Mouse (Mus musculus) kidney, embryonic 16.5 days (tissue): Measurements from ENCODE around the gene 4930404N11Rik. TPM values are rescaled to one million over a fixed set of nuclear protein-coding genes. Genes with fewer than 3 reads are reported as not detected.
A peak's percentile ranks its signal among the peaks of the same experiment; 100 is the strongest.

Experiments
- ATAC-seq: fragments of 200-750 bp; cut with Nextera tagmentation; 2 replicates; pipeline ENCODE4 v1.8.0; 2017; ENCODE audit warnings: moderate TSS enrichment; ENCODE audit not compliant: low FRiP score, low TSS enrichment
- H3K27ac ChIP-seq: fragments of 300-500 bp; sonication (generic); 2 replicates; pipeline ENCODE4 v1.5.1; 2014; ENCODE audit warnings: low read length
- H3K27me3 ChIP-seq: fragments of 300-500 bp; sonication (generic); 2 replicates; pipeline ENCODE4 v1.6.1; 2014; ENCODE audit warnings: low read length, control low read depth, mixed read lengths; ENCODE audit not compliant: insufficient read depth
- H3K36me3 ChIP-seq: fragments of 300-500 bp; sonication (generic); 2 replicates; pipeline ENCODE4 v1.6.1; 2014; ENCODE audit warnings: low read length, control low read depth, mixed read lengths; ENCODE audit not compliant: insufficient read depth
- H3K4me1 ChIP-seq: fragments of 300-500 bp; sonication (generic); 2 replicates; pipeline ENCODE4 v1.6.1; 2014; ENCODE audit warnings: low read length, control low read depth, mixed read lengths; ENCODE audit not compliant: insufficient read depth
- H3K4me2 ChIP-seq: fragments of 300-500 bp; sonication (generic); replicated peaks from 2 replicates; pipeline ENCODE4 v1.6.1; 2014; ENCODE audit warnings: low read depth, low read length
- H3K4me3 ChIP-seq: fragments of 300-500 bp; sonication (generic); 2 replicates; pipeline ENCODE4 v1.5.1; 2014; ENCODE audit warnings: mild to moderate bottlenecking, low read length
- H3K9ac ChIP-seq: fragments of 300-500 bp; sonication (generic); replicated peaks from 2 replicates; pipeline ENCODE4 v1.6.1; 2014; ENCODE audit warnings: low read length
- H3K9me3 ChIP-seq: fragments of 300-500 bp; sonication (generic); 2 replicates; pipeline ENCODE4 v1.6.1; 2016; ENCODE audit warnings: low read length, control low read depth
- WGBS: fragments of 180-500 bp; shearing (Covaris S2); extraction: QIAGEN DNeasy Blood & Tissue Kit; methylation state at CpG from one replicate; pipeline ENCODE4 v1.1.7; 2014; 5-methylcytosine and 5-hydroxymethylcytosine counted together
- polyA plus RNA-seq: library from polyadenylated mRNA; unstranded; fragments of >200 nt; fragmentation: Nextera tagmentation; extraction: Ambion mirVana; gene quantifications from 2 replicates; pipeline ENCODE4 v1.2.1, GENCODE M21; 2015

4930404N11Rik gene
- polyA plus RNA-seq, 1 experiment from 2014 or later: 1.2 TPM

DNA sequence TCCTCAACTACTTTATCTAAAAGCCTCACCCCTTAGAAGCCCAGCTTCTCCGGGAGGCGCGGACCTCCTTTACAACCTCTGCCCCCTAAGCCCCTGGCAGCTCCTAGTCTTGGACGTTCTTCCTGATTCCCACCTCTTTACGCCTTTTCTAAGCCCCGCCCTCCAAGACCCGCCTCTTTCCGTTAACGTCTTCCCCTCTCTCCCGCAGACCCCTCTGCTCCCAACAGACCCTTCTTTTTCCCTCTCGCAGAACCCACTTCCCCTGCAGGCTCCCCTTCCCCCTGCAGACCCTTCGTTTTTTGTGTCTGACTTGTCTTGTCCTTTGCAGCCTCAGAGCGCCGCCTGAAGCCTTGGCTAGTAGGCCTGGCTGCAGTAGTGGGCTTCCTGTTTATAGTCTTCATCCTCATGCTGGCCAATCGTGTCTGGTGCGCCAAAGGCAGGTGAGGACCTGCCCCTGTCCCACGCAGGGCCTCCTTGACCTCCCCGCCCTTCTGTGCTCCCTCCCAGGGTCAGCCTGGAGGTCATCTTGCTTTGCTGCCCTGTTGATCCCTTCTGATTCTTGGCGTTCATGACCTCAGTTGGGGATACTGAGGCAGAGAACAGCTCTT, 27.9 kb upstream of the 4930404N11Rik start:
- H3K27me3 ChIP-seq: no peaks in the 10 kb centered on the region
- H3K4me2 ChIP-seq: peak overlapping the region; percentile 56
- H3K4me1 ChIP-seq: peaks cover 35% of the 10 kb centered on the region
- H3K27ac ChIP-seq: peak overlapping the region; percentile 44
- H3K9ac ChIP-seq: peak overlapping the region; percentile 62
- H3K9me3 ChIP-seq: no peaks in the 10 kb centered on the region
- peaks cover 14% of the 10 kb centered on the region; the same call in 1 of the 2 replicates for H3K36me3 ChIP-seq
- ATAC-seq: peak; percentile 7; the same call in 1 of the 2 replicates
- WGBS: 7% methylated on average over 19 of the region's 19 CpGs
- H3K4me3 ChIP-seq: peak overlapping the region; percentile 36

DNA sequence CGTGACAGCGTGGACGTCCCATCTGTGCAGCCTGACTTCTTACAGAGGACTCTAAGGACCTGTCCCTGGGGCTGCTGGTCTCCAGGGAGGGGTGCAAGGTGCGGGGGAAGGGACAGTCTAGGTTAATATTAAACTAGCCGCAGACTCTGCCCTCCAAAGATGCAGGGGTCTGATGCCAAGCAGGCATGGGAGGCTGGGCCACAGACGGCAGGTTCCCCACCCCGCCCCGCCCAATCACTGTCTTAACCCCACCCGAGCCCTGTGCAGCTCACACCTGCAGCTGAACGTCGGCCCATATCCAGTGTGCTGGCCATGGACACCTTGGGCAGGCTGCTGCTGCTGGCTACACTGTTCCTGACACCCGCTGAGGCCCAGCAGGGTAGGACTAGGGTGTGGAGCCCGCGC, 27.2 kb upstream of the 4930404N11Rik start, which contains the start of gene Smim24:
Gene Smim24, plus strand, starts transcription at position 271 of the 405 bp plus-strand sequence.
- peaks cover 35% of the 10 kb centered on the region for H3K4me1 ChIP-seq
- peak within 1 kb of the TSS; percentile 44 for H3K27ac ChIP-seq
- H3K36me3 ChIP-seq: peaks cover 18% of the 10 kb centered on the region
- peak; percentile 52 for ATAC-seq
- peak within 1 kb of the TSS; percentile 56 for H3K4me2 ChIP-seq
- peak within 1 kb of the TSS; percentile 62 for H3K9ac ChIP-seq
- peak within 1 kb of the TSS; percentile 36 for H3K4me3 ChIP-seq
- no peaks in the 10 kb centered on the region for H3K27me3 ChIP-seq
- no peaks in the 10 kb centered on the region for H3K9me3 ChIP-seq
- WGBS: 61% methylated on average over 14 of the region's 14 CpGs

- Histone ChIP-seq H3K4me3 (no peak overlapping the region), H3K9me3 (no peaks in the 10 kb centered on the region), H3K27ac (no peak overlapping the region), H3K9ac (no peak overlapping the region), H3K4me2 (no peak overlapping the region), H3K27me3 (no peaks in the 10 kb centered on the region), H3K36me3 (peaks cover 23% of the 10 kb centered on the region), H3K4me1 (peaks cover 35% of the 10 kb centered on the region)
- WGBS: 85% methylated on average over 6 of the region's 6 CpGs
- ATAC-seq: no peak
These were observed 26.7 kb upstream of the 4930404N11Rik start for GRCm38 (mm10) chr10:81392270-81392669.

GRCm38 (mm10) chr10:81390678-81390965, 25.0 kb upstream of the 4930404N11Rik start:
- H3K4me1 ChIP-seq: peaks cover 33% of the 10 kb centered on the region
- no peaks in the 10 kb centered on the region for H3K9me3 ChIP-seq
- 93% methylated on average over 13 of the region's 13 CpGs for WGBS
- no peak overlapping the region for H3K27ac ChIP-seq
- no peaks in the 10 kb centered on the region for H3K27me3 ChIP-seq
- H3K4me3 ChIP-seq: no peak overlapping the region
- ATAC-seq: no peak
- peaks cover 29% of the 10 kb centered on the region for H3K36me3 ChIP-seq
- no peak overlapping the region for H3K9ac ChIP-seq
- H3K4me2 ChIP-seq: no peak overlapping the region

DNA sequence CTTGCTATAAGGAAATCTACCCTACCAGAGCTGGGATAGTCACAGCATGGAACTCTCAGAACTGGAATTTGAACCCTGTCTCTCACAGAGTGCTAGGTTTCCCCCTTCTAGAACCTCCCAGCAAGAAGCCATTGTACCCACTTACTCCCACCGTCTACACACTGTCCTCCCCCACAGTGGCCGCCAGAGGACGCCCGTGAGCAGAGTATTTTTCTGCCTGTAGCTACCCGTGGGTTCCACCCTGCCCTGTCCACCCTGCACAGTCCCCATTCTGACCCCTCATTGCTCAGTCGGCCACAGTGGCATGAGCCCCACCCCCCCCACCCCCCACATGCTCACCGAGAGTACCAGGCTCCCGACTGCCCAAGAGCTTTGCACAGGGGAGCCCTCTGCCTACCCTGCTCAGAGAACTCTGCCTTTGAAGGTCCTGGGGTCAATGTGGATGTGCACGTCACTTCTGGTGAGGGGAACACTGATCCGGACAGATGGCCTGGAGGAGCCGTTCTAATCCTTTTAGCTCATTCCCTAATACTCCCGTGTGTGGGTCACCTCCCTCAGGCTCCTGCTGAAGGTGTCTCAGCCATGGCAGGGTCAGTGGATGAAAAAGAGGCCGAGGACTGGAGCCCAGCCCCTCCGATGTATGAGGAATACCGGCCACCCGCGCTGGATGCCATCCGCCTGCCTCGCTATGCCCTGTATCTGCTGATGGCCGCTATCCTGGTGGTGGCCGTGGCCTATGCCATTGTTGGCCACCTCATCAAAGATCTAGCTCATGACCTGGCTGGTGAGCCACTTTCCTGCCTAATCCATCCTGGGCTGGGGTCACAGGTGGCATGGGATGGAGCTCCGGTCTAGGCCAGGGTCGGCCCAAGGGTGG, 24.4 kb upstream of the 4930404N11Rik start:
- ATAC-seq: peak; percentile 37
- H3K4me3 ChIP-seq: no peak overlapping the region
- peak overlapping the region; percentile 44; the same call in 1 of the 2 replicates for H3K27ac ChIP-seq
- H3K27me3 ChIP-seq: no peaks in the 10 kb centered on the region
- peak overlapping the region; percentile 31 for H3K9ac ChIP-seq
- peaks cover 39% of the 10 kb centered on the region for H3K4me1 ChIP-seq
- no peak overlapping the region for H3K4me2 ChIP-seq
- 58% methylated on average over 23 of the region's 23 CpGs for WGBS
- H3K36me3 ChIP-seq: peaks cover 29% of the 10 kb centered on the region
- no peaks in the 10 kb centered on the region for H3K9me3 ChIP-seq

- H3K9me3 ChIP-seq: no peaks in the 10 kb centered on the region
- 50% methylated on average over 3 of the region's 3 CpGs for WGBS
- H3K36me3 ChIP-seq: peaks cover 29% of the 10 kb centered on the region
- no peak overlapping the region for H3K4me3 ChIP-seq
- H3K9ac ChIP-seq: no peak overlapping the region; the same call in 1 of the 2 replicates
- H3K27me3 ChIP-seq: no peaks in the 10 kb centered on the region
- H3K27ac ChIP-seq: peak overlapping the region; percentile 44; the same call in 1 of the 2 replicates
- H3K4me1 ChIP-seq: peaks cover 41% of the 10 kb centered on the region
- ATAC-seq: no peak; the same call in 1 of the 2 replicates
- no peak overlapping the region for H3K4me2 ChIP-seq
These were observed 23.8 kb upstream of the 4930404N11Rik start for GRCm38 (mm10) chr10:81389373-81389772.

DNA sequence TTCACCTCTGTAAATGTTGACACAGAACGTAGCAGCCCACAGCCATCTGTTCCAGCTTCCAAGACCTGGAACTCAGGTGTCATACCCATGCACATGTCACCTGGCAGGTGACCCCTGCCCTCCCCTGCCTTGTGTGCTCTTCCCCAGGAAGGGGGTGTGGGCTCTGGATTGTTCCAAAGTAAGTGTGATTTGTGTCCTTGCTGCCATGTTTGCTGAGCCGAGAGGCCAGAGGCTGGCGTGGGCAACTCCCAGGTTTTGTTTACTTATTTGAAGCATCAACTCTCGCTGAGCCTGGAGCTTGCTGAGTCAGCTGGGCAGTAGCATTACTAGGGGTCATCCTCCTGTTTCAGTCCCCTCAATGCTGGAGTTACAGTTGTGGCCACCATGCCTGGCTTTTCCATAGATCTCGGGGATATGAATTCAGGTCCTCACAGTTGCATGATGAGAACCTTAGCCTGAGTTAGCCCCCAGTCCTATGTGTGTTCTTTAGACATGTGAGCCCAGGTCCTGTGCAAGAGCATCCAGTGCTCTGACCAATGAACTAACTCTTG, 23.0 kb upstream of the 4930404N11Rik start, which contains the start of gene Gm48552:
Gene Gm48552, plus strand, starts transcription at position 501 of the 551 bp plus-strand sequence.
- H3K27ac ChIP-seq: peak within 1 kb of the TSS; percentile 44; the same call in 1 of the 2 replicates
- H3K36me3 ChIP-seq: peaks cover 29% of the 10 kb centered on the region
- no peak within 1 kb of the TSS for H3K4me2 ChIP-seq
- peak within 1 kb of the TSS; percentile 5; the same call in 1 of the 2 replicates for H3K9ac ChIP-seq
- WGBS: 69% methylated on average over 5 of the region's 5 CpGs
- H3K4me1 ChIP-seq: peaks cover 35% of the 10 kb centered on the region
- H3K4me3 ChIP-seq: no peak within 1 kb of the TSS
- ATAC-seq: no peak
- no peaks in the 10 kb centered on the region for H3K27me3 ChIP-seq
- H3K9me3 ChIP-seq: no peaks in the 10 kb centered on the region

DNA sequence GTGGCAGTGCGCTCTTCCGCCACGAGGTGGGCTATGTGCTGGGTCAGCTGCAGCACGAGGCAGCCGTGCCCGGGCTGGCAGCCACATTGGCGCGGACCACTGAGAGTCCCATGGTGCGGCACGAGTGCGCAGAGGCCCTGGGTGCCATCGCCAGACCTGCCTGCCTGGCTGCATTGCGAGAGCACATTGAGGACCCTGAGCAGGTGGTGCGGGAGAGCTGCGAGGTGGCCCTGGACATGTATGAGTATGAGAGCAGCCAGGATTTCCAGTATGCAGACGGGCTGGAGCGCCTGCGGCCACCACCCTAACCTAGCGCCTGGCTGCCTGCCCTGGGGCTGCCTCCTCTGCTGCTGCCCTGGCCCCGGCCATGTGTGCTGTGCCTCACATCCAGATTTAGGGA, 22.1 kb upstream of the 4930404N11Rik start:
- Histone ChIP-seq H3K9ac (no peak overlapping the region), H3K27ac (no peak overlapping the region), H3K36me3 (peaks cover 29% of the 10 kb centered on the region), H3K4me1 (peaks cover 27% of the 10 kb centered on the region), H3K4me3 (no peak overlapping the region), H3K27me3 (no peaks in the 10 kb centered on the region), H3K9me3 (no peaks in the 10 kb centered on the region), H3K4me2 (no peak overlapping the region)
- WGBS: 94% methylated on average over 20 of the region's 20 CpGs
- ATAC-seq: no peak

DNA sequence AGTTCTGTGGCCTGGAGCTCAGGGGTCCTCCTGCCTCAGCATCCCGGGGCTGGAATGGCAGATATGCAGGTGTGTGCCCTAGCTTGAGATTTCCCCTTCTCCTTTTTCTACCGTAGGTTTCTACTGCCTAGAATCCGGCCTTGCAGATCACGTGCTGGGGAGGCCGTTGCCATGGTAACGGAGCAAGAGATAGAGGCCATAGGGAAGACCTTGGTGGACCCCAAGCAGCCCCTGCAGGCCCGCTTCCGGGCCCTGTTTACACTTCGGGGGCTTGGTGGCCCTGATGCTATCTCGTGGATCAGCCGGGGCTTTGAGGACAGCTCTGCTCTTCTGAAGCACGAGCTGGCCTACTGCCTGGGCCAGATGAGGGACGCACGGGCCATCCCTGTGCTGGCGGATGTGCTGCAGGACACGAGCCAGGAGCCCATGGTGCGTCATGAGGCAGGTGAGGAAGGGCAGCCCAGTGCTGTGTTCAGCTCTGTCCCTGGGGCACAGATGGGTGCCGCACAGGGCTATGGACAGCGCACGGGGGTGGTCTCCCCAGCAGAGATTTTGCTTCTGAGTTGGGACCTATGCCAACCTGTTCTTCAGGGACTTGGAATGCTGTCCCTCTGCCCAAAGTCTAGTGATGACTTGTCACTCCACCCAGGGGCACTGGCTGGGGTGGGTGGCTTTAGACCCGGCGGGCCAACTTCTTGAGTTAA, 20.1 kb upstream of the 4930404N11Rik start:
- Histone ChIP-seq H3K9ac (peak overlapping the region; percentile 89), H3K4me1 (peaks cover 22% of the 10 kb centered on the region), H3K36me3 (peaks cover 29% of the 10 kb centered on the region), H3K9me3 (no peaks in the 10 kb centered on the region), H3K27ac (0 out of 2 replicates have a peak overlapping the region, but pooled peaks have one; percentile 12), H3K4me2 (peak overlapping the region; percentile 94), H3K4me3 (peak overlapping the region; percentile 94), H3K27me3 (no peaks in the 10 kb centered on the region)
- no peak for ATAC-seq
- 80% methylated on average over 22 of the region's 22 CpGs for WGBS
